Mouse (Mus musculus) C2C12 (cell line): ENCODE results near the gene Akt1s1. TPM values are rescaled to one million over a fixed set of nuclear protein-coding genes. Genes with fewer than 3 reads are reported as not detected.

Experiments
- H3K27me3 ChIP-seq: one replicate; pipeline ENCODE4 v1.6.1; 2011; ENCODE audit not compliant: control insufficient read depth, insufficient read depth, insufficient read length
- H3K36me3 ChIP-seq: one replicate; pipeline ENCODE4 v1.6.1; 2011; ENCODE audit not compliant: control insufficient read depth, insufficient read depth
- H3K4me3 ChIP-seq: one replicate; pipeline ENCODE4 v1.5.1; 2011; ENCODE audit warnings: mild to moderate bottlenecking, control low read depth; ENCODE audit not compliant: poor library complexity, insufficient read depth, severe bottlenecking
- H3K79me2 ChIP-seq: one replicate; pipeline ENCODE4 v1.6.1; 2011; ENCODE audit not compliant: control insufficient read depth, insufficient read depth
- H3K79me3 ChIP-seq: one replicate; pipeline ENCODE4 v1.6.1; 2011; ENCODE audit warnings: low read depth, control low read depth
- H3ac ChIP-seq: one replicate; pipeline ENCODE3; 2011; ENCODE audit warnings: low read depth; ENCODE audit not compliant: control insufficient read depth, insufficient read length
- CEBPB ChIP-seq: IDR thresholded peaks from one replicate; pipeline ENCODE4 v1.6.1; 2011; ENCODE audit warnings: low read depth, mild to moderate bottlenecking, control low read depth, moderate library complexity
- CTCF ChIP-seq: IDR thresholded peaks from one replicate; pipeline ENCODE4 v1.5.1; 2011; ENCODE audit not compliant: control insufficient read depth, insufficient read depth, insufficient read length
- FOSL1 ChIP-seq: IDR thresholded peaks from one replicate; pipeline ENCODE4 v1.8.0; 2011; ENCODE audit warnings: mild to moderate bottlenecking, low read length; ENCODE audit not compliant: poor library complexity, insufficient read depth, severe bottlenecking
- MAX ChIP-seq: IDR thresholded peaks from one replicate; pipeline ENCODE4 v1.6.1; 2011; ENCODE audit warnings: mild to moderate bottlenecking, control low read depth
- MYOD1 ChIP-seq: IDR thresholded peaks from one replicate; pipeline ENCODE4 v1.6.1; 2011; ENCODE audit warnings: low read depth; ENCODE audit not compliant: control insufficient read depth, insufficient read length
- MYOG ChIP-seq: IDR thresholded peaks from one replicate; pipeline ENCODE4 v1.6.1; 2011; ENCODE audit not compliant: control insufficient read depth, insufficient read length; ENCODE audit errors: extremely low read depth
- USF1 ChIP-seq: IDR thresholded peaks from one replicate; pipeline ENCODE4 v1.6.1; 2011; ENCODE audit warnings: low read depth, mild to moderate bottlenecking, control low read depth, moderate library complexity
- polyA plus RNA-seq: library from polyadenylated mRNA; unstranded; fragments of >200 nt; fragmentation: generic; extraction: Trizol; gene quantifications from one replicate; pipeline ENCODE4 v1.2.1, GENCODE M21; 2012; ENCODE audit warnings: missing spikeins

Gene Akt1s1
- polyA plus RNA-seq, 1 experiment = 208 TPM

DNA sequence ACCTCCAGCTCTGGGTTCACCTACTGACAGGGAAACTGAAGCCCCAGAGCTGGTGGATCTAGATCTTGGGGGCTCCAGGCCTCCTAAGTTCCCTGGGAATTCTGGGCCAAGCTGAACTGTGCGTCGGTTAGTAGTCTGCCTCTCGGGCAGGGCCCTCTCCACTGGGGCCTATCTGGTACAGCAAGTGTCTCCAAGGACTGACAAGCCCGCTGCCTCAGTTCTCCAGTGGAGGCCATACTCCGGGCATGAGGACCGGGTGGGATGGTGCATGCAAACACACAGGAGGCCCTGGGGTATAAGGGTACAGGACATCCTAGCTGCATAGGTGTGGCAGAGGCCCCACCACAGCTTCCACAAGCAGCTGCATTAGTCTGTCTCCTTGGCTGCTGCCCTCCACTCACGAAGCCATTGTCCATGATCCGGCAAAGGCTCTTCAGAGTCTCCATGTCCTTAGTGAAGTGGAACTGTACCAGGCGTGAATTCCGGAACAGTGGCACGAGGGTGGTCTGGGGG, 15.2 kb downstream of the Akt1s1 start:
- Histone ChIP-seq H3K36me3 (peaks cover 25% of the 10 kb centered on the region), H3K4me3 (no peak overlapping the region), H3K79me2 (peaks cover 58% of the 10 kb centered on the region), H3ac (no peak overlapping the region), H3K27me3 (no peaks in the 10 kb centered on the region), H3K79me3 (peaks cover 35% of the 10 kb centered on the region)
- TF ChIP-seq FOSL1 = no peak
- TF ChIP-seq USF1 = no peak
- no peak for TF ChIP-seq MYOD1
- no peak for TF ChIP-seq CEBPB
- TF ChIP-seq MAX = no peak
- no peak for TF ChIP-seq MYOG
- TF ChIP-seq CTCF = no peak

GRCm38 (mm10) chr7:44864595-44865542, 16.1 kb downstream of the Akt1s1 start:
- H3K27me3 ChIP-seq = no peaks in the 10 kb centered on the region
- no peak overlapping the region for H3K4me3 ChIP-seq
- peaks cover 25% of the 10 kb centered on the region for H3K36me3 ChIP-seq

DNA sequence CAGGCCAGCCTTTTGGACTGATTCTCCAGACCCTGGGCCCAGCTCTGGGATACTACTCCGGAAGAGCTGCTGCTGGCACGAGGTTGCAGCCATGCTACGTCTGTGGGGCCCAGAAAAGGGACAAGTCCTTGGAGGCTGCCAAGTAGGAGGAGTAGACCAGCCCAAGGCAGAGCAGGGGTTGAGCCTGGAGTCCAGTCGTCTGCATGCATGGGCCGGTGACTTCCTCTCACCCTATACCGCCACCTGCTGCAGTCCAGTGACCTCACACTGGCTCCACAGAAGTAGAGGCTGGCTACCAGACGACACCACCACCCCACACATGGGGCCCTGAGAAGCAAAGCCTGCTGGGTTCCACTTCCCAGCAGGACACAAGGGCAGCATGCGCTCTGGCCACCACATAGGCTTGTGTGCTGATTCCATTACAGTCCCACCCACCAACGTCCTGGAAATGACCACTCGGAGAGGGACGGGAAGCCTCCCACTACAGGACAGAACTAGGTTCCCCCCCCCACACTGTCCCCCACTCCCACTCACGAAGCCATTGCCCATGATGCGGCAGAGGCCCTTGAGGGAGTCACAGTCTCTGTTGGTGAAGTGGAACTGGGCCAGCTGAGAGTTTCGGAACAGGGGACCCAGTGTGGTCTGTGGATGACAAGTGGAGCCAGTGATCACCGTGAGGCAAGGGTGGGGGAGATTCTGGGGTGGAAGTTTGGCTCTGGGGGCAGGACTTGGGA, 17.7 kb downstream of the Akt1s1 start:
- Histone ChIP-seq H3K4me3 (no peak overlapping the region), H3ac (no peak overlapping the region), H3K79me2 (peaks cover 52% of the 10 kb centered on the region), H3K79me3 (peaks cover 35% of the 10 kb centered on the region), H3K27me3 (no peaks in the 10 kb centered on the region), H3K36me3 (peaks cover 25% of the 10 kb centered on the region)
- TF ChIP-seq CTCF (no peak), FOSL1 (no peak)

More at GRCm38 (mm10) chr7:44864595-44865542, 16.1 kb downstream of the Akt1s1 start:
- TF ChIP-seq CEBPB = no peak
- no peak for TF ChIP-seq FOSL1
- no peak for TF ChIP-seq MAX
- TF ChIP-seq CTCF = no peak
- TF ChIP-seq MYOD1 = no peak
- TF ChIP-seq MYOG = no peak
- TF ChIP-seq USF1 = no peak
- peak overlapping the region; percentile 12 for H3ac ChIP-seq
- peaks cover 35% of the 10 kb centered on the region for H3K79me3 ChIP-seq
- peaks cover 58% of the 10 kb centered on the region for H3K79me2 ChIP-seq

- Histone ChIP-seq H3K79me2 (peaks cover 52% of the 10 kb centered on the region), H3K79me3 (peaks cover 35% of the 10 kb centered on the region), H3ac (no peak overlapping the region), H3K27me3 (no peaks in the 10 kb centered on the region), H3K4me3 (no peak overlapping the region), H3K36me3 (peaks cover 25% of the 10 kb centered on the region)
- TF ChIP-seq FOSL1 (no peak), CEBPB (no peak), MAX (no peak), MYOD1 (no peak), MYOG (no peak), USF1 (no peak), CTCF (no peak)
Observed at GRCm38 (mm10) chr7:44867010-44867702, 18.4 kb downstream of the Akt1s1 start.

- Histone ChIP-seq H3K27me3 (no peaks in the 10 kb centered on the region), H3K79me2 (peaks cover 52% of the 10 kb centered on the region), H3K36me3 (peaks cover 23% of the 10 kb centered on the region), H3ac (peak overlapping the region; percentile 56), H3K79me3 (peaks cover 35% of the 10 kb centered on the region), H3K4me3 (peak overlapping the region; percentile 78)
- TF ChIP-seq CTCF (no peak), MYOD1 (no peak), MAX (no peak), USF1 (no peak), CEBPB (no peak)
Observed at GRCm38 (mm10) chr7:44867802-44868201, 19.0 kb downstream of the Akt1s1 start.
